Mouse (Mus musculus) cerebellum, postnatal 14 days (tissue): ENCODE measurements around the gene Cd82.

Experiments used
- DNase-seq, 2 experiments: peaks; one replicate each; pipeline ENCODE4 v3.0.0; 2021; ENCODE audit warnings: mixed read lengths in 2 of 2

Gene Cd82

DNA sequence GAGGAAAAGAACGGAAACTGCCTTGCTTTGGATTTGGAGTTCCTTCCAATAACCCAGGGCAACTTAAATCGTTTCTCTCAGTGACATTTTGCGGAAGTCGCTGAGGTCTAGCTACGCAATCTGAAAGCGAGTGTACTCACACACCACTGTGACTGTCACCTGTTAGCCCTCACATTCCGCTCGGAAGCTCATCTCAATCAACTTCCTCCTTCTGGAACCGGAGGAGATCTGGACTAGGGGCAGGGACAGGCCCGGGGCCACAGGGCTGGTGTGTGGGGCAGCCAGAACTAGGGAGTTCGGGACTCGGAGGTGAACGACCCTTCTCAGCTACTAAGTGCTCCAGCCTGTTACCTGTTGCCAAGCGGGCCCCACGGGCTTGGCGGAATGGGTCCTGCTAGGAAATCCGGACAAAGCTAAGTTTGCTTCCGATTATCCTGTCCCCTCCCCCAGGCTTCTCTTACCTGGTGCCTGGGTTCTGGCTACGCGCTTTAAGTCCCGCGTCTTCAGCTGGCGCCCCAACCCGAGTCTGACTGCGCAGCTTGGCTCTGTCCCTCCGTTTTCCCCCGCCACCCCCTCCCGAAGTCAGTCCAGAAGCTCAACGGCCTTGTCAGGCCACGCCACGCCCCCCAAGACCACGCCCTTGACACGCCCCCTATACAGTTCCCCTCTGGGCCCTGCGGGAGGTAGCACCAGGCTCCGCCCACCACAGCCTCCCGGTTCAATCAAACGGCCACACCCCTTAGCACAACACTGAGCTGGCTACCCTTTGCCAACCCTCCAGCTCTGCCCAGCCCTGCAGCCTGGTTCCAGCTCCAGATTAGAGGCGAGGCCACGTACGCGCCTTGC is 848 bp downstream of the Cd82 start:
- DNase-seq = peak; percentile 56 to 68

DNA sequence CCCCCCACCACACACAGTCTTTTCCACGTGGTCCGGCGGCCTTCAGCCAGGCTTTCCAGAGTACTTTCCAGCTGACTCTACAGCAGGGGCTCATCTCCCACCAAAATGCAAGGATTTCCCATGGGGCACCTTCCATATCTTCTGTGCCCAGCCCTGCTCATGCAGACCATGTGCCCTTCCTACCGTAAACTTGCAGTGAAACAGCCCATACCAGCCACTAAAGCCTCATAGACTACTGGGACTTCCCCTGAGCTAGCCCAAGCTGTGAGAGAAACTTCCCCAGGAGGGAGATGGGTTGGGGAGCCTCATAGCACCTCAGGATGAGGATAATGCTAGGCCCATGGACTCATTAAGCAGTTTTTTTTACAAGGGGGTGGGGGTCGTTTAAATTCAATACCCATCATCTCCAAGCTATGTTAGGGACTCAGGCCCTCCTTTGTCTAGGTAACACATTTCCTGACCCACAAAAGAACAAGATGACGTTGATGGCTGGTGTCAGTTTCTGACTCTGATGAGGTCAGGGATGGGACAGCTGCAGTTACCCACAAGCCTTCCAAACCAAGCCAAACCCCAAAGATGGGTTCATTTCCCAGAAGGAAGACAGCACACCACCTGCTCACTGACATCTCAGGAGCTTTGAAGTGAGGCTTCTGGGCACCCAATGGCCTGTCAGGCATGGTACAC is 2.0 kb downstream of the Cd82 start:
- no peak for DNase-seq

DNA sequence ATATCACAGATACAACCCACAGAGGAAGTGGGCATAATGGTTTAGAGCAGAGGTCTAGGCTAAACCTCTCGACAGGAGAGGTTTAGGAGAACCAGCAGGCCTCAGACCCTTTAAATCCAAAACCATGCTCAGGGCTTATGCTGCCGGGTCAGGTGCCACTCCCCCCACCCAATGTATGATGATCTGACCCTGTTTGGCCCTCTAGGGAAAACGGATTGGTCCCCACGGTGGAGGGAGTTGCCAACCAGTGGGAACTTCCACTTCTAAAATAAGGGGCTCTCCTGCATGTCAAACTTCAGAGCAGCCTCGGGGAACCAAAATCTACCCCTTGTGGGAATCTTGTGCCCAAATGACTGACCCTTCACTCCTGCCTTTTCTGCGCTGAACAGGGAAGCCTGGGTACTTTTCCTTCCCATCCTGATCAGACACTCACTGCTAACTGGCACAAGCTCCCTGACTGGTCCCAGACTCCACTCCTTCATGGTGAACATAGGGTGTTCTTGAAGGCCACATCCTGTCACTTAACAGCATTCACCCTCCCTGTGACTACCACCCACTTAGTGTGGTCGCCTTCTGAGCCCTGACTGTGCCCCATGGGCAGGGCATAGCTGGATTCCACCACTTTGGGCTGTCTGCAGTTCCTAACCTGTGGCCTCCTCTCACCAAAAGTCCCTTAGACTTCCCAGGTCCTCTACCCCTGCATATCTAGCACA is 3.6 kb downstream of the Cd82 start:
- DNase-seq = no peak

DNA sequence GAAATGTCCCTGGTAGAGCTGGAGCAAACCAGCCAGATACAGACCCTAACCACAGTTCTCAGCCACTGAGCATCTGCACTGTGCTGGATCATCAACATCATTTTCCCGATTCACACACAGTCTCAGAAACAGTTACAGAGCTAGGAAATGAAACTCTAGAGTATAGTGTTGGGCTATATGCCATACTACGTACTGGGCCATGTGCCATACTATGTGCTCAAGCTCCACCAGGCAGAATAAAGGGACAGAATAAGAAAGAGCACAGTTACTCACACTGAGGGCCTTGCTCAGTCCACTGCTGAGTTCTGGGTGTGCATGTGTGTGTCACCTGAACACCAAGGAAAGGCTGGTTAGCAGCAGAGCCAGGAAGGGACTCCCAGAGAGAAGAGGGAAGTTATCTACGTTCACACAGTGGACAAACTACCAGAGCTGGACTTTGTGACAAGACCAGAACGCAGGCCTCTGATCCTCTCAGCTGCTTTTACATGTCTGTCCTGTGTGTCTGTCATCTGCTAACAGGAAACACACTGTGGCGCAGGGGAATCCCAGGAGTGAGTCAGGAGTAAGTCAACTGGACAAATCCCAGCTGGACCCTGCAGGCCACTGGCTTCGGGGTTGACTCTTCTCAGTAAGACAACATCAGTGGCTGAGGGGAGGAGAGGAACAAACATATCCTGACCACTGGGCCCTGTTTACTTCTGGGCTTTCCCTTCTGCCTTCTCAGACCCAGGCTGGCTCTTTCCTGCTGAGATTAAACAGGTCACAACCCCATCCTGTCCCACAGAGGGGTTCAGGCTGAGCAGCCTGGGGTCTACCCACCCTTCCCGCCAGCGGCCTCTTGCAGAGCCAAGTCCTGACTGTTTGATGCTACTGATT is 4.4 kb downstream of the Cd82 start:
- no peak for DNase-seq

DNA sequence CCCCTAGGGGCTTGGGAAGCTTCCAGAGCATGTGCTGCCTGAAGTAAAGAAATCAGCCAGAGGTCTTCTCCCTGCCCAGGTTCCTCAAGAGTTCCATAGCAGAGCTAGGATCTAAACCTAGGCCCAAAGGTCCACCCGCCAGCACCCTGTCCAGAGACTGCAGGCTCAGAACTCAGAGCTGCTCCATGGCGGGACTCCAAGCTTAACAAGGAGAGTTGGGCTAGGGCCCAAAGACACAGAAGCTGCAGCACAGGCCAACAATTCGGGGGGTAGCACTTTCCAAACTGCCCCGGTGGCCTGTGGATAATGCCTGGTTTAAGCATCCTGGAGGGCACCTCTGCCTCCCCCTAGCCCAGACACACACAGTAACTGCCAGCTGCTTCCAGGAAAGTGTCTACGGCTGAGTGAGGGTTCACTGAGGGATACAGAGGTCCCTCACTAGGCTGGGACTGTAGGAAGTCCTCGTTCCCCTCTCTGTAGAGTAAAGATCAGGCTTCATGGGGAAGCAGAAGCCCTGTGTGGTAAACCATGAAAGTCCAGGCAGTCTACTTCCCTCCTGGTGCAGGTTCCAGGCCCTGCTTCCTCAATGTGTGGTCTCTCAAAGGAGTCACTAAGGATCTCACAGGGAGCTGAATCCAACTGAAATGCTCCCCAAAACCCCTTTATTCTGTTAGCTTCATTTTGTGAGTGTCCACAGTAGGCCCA is 5.4 kb downstream of the Cd82 start:
- peak; percentile 45 for DNase-seq

DNA sequence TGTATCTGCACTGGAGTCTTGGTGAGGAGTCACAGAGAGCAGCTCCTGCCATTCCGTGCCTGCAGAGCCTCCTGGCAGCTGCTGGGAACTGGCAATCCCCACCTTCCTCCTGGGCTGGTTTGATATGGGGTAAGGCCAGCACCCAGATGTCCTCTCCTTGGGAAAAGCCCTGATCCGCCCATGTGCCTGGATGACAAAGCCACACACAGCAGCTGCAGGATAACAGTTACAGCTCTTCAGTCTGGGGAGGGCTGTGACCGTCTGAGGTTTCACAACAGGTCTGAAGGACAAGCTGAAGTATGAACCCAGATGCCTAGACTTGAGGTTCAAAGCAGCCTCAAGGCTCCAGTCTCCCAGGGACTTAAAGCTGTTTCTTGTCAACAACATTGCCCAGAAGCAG is 6.8 kb downstream of the Cd82 start:
- DNase-seq = no peak

DNA sequence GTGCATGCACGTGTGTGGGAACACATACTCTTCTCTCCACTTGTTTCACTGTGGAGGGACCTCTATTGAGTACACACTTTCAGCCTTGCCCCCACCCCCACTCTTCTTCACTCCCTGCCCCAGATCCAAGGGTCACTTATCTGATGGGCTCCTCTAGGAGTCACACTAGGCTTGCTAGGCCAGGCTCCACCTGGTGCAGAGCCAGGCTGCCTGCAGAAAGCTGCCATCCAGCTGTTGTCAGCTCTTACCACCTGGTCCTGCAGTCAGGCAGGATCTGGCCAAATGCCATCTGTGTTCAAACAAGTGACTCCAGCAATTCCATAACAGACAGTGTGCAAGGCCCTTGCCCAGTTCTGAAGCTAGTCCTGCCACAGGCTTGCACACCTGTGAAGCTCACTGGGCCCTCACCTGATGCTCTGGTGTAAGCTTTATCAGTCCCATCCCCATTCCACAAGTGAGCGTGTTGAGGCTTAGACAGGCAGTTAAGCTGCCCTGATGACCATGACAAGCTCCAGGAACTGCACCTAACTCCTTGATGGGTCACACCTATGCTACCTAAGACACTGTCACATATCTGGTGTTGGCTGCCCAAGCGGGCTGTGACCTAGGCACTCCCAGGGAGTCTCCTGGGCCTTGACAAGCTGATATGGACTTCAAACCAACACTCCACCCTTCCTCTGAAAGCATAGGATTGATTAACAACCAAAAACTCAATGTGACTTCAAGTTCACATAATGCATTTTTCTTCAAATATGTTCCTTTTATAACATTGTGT is 7.9 kb downstream of the Cd82 start:
- DNase-seq = no peak

DNA sequence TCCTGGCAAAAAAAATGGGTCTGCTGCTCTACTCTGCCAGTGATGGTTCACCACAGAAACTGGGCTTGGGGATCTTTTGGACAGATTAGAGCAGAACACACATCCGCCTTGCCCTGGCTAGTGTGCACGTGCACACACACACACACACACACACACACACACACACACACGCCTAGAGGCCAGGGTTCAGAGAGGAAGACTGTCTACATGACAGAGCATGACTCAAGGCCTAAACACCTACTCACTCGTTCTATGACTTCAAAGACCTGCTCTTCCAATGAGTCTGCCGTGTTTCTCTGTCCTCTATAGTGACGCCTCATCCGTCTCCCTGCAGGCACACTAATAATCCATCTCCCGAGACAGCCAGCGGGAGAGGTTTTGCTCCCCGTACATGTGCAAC is 8.6 kb downstream of the Cd82 start:
- DNase-seq = no peak

DNA sequence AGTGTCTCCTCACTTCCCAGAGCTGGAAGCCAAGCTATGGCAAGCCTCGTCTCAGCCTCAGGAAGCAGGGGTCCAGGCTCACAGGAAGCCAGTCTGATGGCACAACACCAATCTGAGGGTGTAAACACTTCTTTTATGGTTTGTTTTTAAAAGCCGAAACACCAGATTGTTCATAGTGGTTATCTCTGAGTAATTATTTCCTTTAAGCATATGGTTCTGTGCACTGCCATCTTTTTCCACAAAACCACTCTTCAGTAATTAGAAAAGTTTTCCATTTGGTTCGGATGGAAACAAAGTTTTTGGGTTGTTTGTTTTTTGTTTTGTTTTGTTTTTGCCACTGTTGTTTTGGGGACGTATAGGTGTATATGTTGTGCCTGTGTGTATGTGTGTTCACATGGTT is 9.9 kb downstream of the Cd82 start:
- DNase-seq = no peak

DNA sequence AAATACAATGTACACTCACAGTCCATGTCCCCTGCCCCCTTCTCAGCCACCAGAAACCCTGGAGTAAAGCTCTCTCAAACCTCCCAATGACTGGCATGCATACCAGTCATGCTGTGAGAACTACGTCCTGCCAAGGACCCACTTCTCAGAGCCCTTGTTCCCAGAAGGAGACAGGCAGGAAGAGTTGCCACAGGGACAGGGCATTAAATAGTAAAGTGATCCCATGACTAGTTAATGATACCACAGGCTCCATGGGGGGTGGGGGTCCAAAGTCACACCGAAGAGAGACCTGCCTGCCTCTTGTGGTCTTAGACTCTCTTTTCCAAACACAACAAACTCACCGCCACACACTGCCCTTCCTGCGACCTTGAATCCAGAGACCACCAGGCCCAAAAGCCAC is 10.4 kb downstream of the Cd82 start:
- DNase-seq = no peak

DNA sequence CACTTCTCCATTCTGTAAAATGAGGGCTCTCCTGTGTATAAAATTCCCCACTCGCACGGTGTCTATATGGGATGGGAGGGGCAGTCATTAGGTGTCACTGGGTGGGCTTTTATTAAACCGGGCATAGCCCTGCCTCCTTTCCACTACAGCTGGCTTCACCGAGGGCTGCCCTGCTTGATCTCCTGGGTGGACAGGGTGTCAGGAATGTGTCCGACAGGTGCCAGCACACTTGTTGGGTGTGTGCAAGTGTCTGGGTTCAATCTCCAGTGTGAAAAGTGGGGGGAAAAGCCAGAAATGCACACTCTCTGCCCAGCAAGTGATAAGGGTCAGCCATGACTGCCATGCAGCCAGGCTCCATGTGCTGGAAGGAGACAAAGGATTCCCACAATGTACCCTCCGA is 10.9 kb downstream of the Cd82 start:
- DNase-seq = no peak

DNA sequence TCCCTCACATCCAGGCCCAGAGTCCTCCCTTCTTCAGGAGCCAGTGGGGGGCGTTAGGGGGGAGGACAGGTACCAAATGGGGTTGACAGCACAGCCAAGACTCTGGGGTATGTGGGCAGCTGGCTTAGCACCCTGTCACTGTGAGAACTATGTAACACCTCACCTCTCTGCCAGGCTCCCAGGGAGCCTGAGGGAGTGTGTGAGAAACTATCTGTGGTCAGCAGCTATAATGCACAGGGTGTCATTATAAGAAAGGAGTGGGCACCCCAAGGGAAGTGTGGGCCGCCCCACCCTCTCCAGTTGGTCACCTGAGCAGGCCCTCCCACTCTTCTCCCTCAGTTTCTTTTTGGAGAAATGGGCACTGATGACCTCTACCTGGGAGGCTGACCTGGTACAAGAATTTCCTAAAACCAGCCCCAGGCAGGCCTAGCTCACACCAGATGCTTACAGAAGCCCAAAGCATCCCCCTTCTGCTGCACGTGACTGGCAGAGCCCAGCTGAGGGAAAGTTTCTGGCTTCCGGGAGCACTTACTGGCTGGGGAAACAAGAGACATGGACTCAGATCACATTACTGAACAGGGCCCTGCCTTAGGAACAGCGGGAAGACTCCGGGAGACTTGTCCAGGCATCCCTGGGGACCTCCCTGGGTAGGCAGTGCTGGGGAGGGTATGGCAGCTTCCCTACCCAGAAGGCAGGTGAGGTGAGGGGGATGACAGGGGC is 11.6 kb downstream of the Cd82 start:
- DNase-seq = no peak

DNA sequence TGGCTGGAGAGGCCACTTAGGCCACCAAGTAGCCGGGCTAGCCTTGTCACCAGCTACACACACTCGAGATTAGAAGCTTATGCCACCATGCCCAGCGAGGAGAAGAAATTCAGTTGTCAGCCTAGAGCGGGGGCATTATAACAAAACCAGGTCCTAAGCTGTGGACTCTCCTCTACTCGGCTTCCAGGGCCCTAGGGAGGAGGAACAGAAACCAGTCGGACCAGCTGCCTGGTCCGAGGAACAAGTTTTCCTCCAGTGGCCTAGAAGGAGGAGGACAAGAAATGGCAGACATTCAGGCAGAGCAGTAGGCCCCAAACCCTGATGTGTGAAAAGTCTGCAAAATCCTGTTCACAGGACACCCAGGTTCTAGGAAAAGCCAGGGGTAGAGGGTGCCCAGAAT is 12.2 kb downstream of the Cd82 start:
- no peak for DNase-seq

DNA sequence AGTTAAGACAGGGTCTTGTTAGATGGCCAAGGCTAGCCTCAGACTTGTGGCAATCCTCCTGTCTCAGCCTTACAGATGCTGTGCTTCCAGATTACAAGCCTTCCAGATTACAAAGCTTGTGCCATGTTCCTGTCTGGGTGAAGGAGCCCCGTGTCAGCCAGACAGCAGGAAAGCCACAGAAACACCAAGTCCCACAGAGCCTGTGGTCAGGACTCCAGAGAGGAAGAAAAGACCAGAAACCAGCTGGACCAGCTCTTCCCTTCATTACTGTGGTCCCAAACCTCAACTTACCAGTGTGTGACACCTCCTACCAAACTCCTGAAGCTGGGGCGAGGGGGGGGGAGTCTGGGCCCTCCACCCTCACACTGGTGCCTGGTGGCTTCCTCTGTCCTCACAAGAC is 13.3 kb downstream of the Cd82 start:
- DNase-seq = no peak

DNA sequence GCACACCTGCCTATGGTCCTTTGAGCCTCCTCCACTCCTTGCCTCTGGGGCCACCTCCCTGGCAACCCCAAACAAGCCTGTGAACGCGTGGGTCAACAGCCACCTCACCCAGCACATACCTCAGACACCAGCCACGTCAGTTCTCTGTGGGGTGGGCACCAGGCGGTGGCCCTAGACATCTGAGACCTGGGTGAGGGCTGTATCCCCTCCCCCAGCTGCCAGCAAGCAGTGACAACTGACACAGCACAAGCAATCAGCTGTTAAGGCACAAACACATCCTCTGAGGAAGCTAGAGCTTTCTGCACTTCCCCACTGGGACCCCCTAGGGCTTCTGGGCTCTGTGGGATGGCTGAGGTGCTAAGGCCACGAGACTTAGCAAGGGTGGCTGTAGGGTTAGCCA is 14.2 kb downstream of the Cd82 start:
- no peak for DNase-seq

DNA sequence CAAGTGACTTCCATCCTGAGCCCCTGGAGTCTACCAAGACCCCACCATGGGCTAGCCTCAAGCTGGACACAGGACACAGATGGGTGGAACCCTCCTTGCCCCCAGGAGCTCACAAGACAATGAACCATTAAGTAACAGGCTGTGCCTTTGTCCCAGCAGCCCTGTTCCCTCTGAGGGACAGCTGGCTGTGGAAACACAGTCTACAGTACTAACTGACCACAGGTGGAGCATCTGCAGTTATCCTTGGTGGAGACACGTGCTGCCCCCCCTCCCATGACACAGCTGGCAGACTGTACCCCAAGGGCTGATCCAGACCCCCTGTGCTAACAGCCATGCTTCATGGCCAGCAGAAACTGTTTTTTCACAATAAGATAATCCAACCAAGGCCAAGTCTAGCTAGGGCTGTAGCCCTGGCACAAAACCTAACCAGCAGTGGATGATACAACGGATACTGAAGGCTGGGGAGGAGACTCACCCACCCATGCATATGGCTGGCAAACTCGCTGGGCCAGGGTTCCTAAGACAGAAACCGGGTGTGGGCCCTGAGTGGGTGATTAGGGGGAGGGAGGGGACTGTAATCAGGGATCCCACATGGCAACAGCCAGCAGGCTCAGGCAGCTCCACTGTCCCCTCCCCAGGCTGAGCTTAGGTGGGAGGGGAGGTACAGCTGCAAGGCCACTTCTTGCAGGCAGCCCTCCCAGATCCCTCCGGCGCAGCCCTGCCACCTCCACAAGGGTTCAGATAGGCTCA is 15.3 kb downstream of the Cd82 start:
- no peak for DNase-seq

DNA sequence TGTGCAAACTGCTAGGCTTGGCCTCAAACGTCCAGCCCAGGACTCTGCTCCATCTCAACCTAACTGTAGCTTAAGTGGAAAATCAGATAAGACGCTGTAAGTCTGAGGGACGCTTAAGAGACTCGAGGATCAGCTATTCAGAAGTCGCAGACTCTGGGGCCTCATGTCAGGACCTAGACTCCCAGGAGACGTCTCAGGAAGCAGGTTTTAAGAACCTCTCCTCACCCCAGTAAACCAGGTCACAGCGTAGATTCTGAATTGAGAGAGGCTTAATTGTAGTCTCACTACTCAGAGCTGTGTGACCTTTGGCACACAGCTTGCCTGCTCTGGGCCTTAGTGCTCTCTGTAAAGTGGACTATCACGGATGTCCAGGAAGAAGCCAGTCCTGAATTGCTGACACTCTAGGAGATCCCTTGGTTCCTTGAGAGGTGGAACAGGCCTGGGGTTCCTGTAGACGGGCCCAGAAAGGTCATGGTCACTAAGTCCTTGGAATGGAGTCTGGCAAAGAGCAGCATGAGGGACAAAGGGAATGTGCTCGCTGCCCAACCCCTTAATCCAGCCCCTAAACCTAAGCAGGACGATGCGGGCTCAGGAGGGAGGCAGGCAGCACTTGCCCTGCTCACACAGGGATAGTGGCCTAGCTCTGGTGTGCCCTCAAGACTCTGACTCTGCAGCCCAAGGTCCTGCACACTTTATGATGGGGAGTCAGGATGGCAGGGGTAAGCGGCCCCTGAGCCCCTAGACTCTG is 16.2 kb downstream of the Cd82 start:
- DNase-seq = no peak

DNA sequence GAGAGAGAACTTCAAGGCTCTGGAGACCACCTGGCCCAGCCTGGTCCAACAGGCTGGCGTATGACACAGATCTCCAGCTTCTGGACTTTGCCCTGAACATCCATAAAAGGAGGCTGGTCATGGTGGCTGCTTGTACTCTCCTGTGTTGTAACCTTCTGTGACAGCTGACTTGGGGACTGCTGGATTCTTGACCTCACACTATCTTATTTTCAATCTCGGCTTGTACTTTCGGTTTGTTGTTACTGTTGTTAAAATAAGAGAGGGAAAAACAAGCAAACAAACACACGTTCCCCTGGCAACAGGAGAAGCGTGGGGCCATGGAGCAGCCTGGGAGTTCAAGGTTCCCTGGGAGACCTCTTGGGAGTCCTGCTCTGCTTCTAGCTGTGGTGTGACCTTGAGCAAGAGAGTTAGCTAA is 17.7 kb downstream of the Cd82 start:
- no peak for DNase-seq

DNA sequence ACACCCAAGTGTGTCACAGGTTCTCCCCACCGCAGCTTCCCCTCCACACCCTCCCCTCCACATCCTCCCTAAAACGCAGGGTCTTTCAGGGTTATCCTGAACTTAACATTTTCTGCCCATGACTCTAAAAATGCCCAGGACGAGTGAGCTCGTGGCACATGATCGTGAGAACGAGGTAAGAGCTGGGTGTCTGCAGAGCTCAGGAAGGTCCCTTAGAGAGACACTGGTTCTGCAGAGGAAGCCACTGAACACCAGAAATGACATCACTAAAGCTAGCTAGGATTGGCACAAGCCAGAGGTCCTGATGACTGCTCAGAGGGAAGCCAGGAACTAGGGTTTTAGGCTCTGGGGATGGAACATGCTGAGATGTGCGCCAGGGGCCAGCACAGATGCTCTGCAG is 18.7 kb downstream of the Cd82 start:
- no peak for DNase-seq
